Mouse (Mus musculus): ENCODE results near the gene Olfr480.

The Olfr480 gene

DNA sequence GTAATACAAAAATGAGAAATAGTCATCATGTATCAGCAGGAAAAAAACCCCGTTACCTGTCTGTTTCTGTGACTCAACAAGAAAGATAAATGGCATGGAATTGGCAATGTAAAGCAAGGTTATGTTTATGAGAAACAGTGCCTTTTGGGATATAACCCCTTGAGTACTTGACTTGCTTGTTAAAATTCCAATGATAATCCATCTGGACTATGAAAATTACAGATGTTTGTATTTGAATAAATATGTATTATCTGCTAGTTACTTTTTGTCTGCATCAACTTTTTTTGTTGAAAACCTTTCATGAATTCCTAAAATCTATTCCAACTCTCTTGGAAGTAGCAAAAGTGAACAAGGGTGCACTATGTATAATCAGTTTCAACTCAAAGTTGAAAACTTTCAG lies at the start of gene Olfr480:
Olfr480 (minus strand) TSS at position 101 of the 400 bp plus-strand sequence.
- no peak for DNase-seq

DNA sequence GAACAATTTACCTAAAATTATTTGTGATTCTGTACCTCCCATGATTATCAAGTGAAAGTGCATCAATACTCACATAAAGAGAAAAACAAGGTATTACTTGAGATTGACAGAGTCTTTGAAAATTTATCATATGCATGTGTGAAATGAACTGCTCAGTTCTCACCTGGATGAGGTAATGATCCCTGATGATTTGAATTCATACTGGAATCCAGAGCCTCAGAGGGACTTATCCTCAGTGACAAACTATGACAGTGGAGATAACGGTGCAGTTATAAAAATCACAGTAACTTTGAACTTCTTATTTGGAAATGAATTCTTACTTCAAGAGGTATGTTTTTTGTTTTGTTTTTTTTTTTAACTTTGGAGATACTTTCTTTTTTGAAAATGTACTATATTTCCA lies 33.4 kb upstream of the Olfr480 start, which contains the start of gene Olfr483:
Olfr483 (plus strand) TSS at position 301 of the 400 bp plus-strand sequence.
- DNase-seq = no peak

DNA sequence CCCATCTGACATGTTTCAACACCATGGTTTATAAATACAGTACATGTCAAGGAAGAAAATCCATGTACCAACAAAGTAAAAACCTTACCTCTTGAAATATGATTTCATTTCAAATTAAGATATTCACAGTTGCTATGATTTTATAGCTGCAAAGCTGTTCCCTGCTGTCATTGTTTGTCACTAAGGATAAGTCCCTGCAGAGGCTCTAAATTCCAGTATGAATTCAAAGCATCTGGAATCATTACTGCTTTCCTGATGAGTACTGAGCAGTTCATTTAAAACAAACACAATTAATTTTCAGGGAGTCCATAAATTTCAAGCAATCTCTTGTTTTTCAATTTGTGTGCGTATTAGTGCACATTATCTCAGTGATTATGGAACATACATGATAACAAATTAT lies 30.3 kb upstream of the Olfr480 start, which contains the start of gene Olfr482:
Olfr482 (minus strand) TSS at position 101 of the 400 bp plus-strand sequence.
- DNase-seq = no peak

DNA sequence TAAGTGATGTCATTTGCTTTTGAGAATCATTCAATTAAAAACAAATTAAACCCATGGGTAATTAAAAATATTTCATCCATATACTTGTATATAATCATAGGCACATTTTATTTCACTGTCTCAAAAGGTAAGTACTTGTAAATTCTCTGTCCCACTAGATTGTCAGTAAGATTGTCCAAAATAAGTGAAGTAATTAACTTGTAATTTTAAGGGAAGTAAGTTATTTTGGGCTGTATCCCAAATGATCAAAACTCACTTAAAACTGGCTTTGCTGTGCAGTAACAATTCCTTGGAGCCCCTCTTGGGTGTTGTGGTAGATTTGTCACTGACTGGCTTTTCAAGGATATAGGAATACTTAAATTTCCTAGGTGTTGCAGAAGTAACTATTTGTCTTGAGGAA lies 12.4 kb upstream of the Olfr480 start, which contains the start of gene Olfr481:
Olfr481 (plus strand) TSS at position 301 of the 400 bp plus-strand sequence.
- DNase-seq = no peak

DNA sequence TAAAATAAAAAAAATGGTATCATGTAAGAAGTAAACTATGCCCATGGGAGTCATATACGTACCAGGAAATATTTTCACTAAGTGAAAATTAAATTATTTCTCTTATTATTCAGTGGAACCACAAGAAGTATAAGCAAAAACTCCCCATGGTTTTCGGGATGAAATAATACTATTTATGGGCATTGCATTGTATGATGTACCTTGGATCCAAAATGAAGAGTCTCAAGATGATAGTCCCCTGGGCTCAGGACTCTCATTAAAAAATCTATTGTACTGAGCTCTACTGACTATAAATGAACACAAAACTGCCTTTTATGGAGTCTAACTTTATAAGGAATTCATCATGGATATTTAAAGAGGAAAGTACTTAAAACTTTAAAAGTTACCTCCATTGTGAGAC lies 16.8 kb downstream of the Olfr480 start, which contains the start of gene Olfr479:
Olfr479 (plus strand) TSS at position 301 of the 400 bp plus-strand sequence.
- no peak for DNase-seq

DNA sequence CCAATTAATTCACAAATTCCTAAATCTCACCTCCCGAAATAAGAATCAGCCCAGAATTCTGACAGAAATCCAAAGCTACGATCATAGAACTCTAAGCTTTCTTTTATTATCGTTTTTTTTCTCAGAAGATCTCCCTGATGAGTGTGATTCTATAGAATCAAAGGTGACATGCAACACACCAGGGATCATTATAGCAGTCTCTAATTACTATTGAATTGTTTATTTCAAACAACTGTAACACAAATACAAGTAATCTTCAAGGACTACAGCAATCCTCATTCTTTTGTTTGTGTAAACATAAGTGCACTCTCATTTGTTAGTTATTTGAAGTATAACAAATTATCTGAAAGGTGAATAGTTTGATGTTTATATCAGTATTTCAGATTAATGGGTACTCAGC lies 33.3 kb downstream of the Olfr480 start, which contains the start of gene Olfr478:
Olfr478 (minus strand) TSS at position 101 of the 400 bp plus-strand sequence.
- DNase-seq = no peak

Data from thymus, postnatal 25 days (tissue).